Mouse (Mus musculus) Patski (cell line): ENCODE results near the gene Treml4. TPM values are rescaled to one million over a fixed set of nuclear protein-coding genes. Genes with fewer than 3 reads are reported as not detected.
"Not testable (repeated sequence)": the region's sequence is repeated elsewhere in the genome, so short reads cannot be mapped to it uniquely, and the experiment has no call there.

Experiments
- ATAC-seq: fragments of 100-300 bp; one replicate; pipeline ENCODE4 v1.8.0; 2021
- CTCF ChIA-PET: fragments of 350-600 bp; sonication (Branson Sonifier 250); formaldehyde crosslinking; loops from one replicate; lab custom pipeline; 2022; ENCODE audit warnings: inconsistent platforms; lab: Charles Lee
- POLR2A ChIA-PET: fragments of 350-600 bp; sonication (Branson Sonifier 250); formaldehyde crosslinking; loops from one replicate; lab custom pipeline; 2022; ENCODE audit warnings: antibody characterized with exemption, inconsistent platforms; lab: Charles Lee
- DNase-seq: peaks from one replicate; pipeline ENCODE4 v3.0.0-alpha.2; 2011; ENCODE audit warnings: low read depth, low spot score
- H3K27me3 ChIP-seq: fragments of 371-371 bp; one replicate; pipeline ENCODE4 v1.5.1; 2021
- CTCF ChIP-seq: fragments of 100-300 bp; IDR thresholded peaks from one replicate; pipeline ENCODE4 v1.5.1; 2021
- in situ Hi-C: fragments of 300-500 bp; cut with MboI; formaldehyde crosslinking; loops from 3 replicates; pipeline ENCODE4 v1.11.1; 2018; ENCODE audit warnings: low pct_unique_long_range_greater_than_20kb, mixed read lengths
- polyA plus RNA-seq: library from polyadenylated mRNA; unstranded; gene quantifications from one replicate; pipeline ENCODE4 v1.2.3, GENCODE M21; 2021

The Treml4 gene
- polyA plus RNA-seq, 1 experiment from 2014 or later: not detected

DNA sequence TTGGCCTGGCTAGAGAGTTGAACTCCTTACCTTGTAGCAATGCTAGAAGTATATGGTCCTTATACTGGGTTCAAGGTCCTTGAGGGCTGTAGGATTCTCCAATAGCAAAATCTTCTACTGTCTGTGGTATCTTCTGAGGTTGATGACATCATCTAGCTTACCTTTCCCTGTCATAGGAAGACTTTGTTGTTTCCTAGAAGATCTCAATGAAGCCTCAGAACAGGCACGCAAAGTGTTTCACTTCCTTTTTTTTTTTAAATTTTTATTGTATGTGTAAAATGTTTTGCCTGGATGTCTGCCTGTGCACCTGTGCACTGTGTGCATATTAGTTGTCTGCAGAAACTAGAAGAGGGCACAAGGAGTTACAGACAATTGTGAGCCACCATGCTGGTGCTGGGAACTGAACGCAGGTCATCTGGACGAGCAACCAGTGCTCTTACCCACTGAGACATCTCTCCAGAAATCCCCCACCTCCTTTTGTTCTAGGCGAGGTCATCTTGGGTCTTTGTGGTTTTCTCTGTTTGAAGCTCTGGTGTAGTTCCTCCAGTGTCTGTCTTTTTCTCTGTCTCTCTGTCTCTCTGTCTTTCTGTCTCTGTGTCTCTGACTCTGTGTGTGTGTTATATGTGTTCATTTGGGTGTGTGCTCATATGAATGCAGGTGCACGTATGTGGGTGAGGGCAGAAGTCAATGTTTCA lies 29.6 kb downstream of the Treml4 start:
- in situ Hi-C loops: loop anchor here (25.0 kb wide), 1 partner anchor 319 kb away; no protein-coding TSS in a partner anchor
- ChIA-PET CTCF (interaction anchor here (1.0 to 1.3 kb wide), 2 partner anchors 13 to 44 kb away, joined by 3 read pairs; no protein-coding TSS in a partner anchor), POLR2A (no interaction called here)
- ATAC-seq (no peak), DNase-seq (no peak)
- H3K27me3 ChIP-seq: peaks cover 4% of the 10 kb centered on the region
- TF ChIP-seq CTCF: no peak

DNA sequence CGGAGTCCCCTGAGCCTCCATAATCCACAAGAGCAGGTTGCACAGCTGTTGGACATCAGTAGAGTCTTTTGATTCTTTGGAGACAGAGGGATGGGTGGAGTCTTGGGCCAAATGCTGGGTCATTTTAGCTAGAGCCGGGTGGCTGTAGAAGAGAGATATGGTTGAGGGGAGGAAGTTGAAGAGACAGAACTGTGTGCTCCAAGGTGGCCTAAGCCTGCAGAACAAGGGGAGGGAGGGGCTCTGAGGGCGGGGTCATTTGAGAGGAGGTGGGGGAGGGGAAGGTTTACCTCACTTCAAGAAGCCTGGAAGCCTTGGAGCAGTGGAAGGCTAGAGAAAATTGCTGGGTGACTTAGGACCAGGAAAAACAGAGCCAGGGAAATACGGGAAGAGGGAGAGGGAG lies 35.1 kb downstream of the Treml4 start, which contains the start of gene Treml2:
Gene Treml2, plus strand, starts transcription at position 296 of the 400 bp plus-strand sequence.
- ChIA-PET POLR2A (no interaction called here), CTCF (interaction anchor here (1.1 kb wide), 1 partner anchor 10 kb away, joined by 3 read pairs; no protein-coding TSS in a partner anchor)
- ATAC-seq (no peak), DNase-seq (no peak)
- TF ChIP-seq CTCF: no peak
- in situ Hi-C loops: loop anchor here (25.0 kb wide), 1 partner anchor 313 kb away; no protein-coding TSS in a partner anchor
- peaks cover 5% of the 10 kb centered on the region for H3K27me3 ChIP-seq

DNA sequence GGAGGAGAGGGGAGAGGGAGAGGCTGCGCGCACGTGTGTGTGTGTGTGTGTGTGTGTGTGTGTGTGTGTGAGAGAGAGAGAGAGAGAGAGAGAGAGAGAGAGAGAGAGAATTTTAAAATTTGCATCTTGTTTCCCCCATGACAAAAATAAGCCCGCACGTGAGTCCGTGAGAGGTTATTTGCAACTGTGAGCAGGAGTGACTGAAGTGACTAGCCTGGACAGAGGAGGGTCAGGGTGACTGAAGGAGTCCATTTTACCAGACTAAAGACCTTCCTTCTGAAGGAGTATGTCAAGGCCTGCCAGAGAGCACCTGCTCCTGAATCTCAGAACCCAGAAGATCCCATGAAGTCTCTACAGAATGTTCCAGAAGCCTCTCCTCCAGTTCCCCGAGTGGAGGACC lies 35.7 kb downstream of the Treml4 start:
- peaks cover 5% of the 10 kb centered on the region for H3K27me3 ChIP-seq
- no peak for ATAC-seq
- DNase-seq: no peak
- TF ChIP-seq CTCF: no peak
- CTCF ChIA-PET: interaction anchor here (1.1 kb wide), 1 partner anchor 11 kb away, joined by 3 read pairs; no protein-coding TSS in a partner anchor
- POLR2A ChIA-PET: no interaction called here
- in situ Hi-C loops: loop anchor here (25.0 kb wide), 1 partner anchor 313 kb away; no protein-coding TSS in a partner anchor

DNA sequence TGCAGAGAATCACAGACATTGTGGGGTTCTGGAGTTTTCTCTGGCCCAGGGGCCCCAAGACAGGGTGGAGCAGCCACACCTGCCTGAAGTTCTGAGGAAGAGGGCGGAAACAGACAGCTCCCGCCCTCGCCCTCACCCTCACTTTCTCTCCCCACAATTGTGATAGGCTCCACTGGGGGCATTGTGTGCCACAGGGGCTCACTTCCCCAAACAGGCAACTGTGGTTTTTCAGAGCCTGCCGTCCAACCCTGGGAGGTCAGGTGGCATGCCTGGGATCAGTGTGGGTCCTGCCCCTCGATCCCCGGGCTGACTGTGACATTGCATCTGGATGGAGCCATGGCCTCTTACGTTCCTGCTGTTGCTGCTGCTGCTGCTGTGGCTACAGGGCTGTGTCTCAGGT lies 36.1 kb downstream of the Treml4 start:
- H3K27me3 ChIP-seq: peaks cover 5% of the 10 kb centered on the region
- ATAC-seq (no peak), DNase-seq (no peak)
- in situ Hi-C loops: no loop called here
- POLR2A ChIA-PET: no interaction called here
- TF ChIP-seq CTCF: no peak
- CTCF ChIA-PET: interaction anchor here (1.0 to 1.1 kb wide), 2 partner anchors 11 to 13 kb away, joined by 3 to 4 read pairs; no protein-coding TSS in a partner anchor

DNA sequence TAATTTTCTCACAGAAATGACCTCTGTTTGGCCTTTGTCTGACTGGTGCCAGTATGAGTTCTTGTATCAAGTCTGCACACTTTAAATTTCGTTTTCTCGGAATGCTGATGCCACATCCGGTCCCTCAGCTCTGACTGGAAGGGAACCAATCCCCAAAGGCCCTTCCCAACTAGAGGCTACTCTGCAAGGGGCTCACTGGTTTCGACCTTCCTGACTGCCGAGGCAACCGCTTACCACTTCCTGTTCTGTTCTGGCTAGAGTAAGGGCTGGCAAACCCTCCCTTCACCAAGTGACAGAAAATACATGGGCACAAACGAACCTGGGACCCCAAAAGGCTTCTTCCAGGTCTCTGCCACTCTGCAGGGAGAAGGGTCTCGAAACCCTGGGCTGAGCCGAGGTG lies 36.8 kb downstream of the Treml4 start:
- DNase-seq (no peak), ATAC-seq (no peak)
- ChIA-PET POLR2A (no interaction called here), CTCF (interaction anchor here (1.0 kb wide), 1 partner anchor 14 kb away, joined by 4 read pairs; no protein-coding TSS in a partner anchor)
- H3K27me3 ChIP-seq: peaks cover 5% of the 10 kb centered on the region
- no peak for TF ChIP-seq CTCF
- in situ Hi-C loops: no loop called here

DNA sequence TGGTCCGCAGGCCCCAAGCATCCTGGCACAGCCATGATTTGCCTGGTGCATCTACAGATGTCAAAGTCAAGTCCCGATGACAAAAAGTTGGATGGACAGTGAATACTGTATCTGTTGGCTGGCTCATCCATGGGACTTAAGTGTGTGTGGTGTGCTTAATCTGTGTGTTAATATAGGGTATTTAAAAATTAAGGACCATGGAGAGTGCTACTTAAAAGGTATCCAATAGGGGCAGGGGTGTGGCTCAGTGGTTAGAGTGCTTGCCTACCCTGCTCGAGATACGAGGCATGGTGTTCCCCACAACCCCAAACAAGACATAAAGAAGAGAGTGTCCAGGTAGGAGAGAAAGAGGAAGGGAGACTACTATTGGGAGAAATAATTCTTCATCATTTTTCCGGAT lies 37.7 kb downstream of the Treml4 start:
- ChIA-PET POLR2A (interaction anchor here (1.2 kb wide), 1 partner anchor 15 kb away, joined by 3 read pairs; no protein-coding TSS in a partner anchor), CTCF (no interaction called here)
- H3K27me3 ChIP-seq: peaks cover 10% of the 10 kb centered on the region
- in situ Hi-C loops: no loop called here
- no peak for ATAC-seq
- DNase-seq: no peak
- TF ChIP-seq CTCF: no peak

DNA sequence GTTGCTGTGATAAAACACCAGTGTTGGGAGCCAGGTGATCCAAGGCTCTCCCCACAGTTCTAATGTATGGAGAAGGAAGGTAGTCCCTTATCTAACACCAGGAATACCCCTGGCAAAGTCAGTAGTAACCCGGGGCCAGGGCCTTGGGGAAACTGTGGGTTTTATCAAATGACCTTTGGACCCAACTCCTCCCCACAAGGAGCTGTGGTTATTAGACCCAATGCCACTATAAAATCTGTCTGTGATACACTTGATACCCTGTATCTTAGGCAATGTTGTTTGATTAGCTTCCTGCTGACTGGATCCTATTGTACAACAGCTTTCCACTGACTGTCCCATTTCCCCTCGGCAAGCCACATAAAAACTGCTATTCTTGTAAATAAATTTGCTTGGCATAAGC lies 48.0 kb downstream of the Treml4 start:
- DNase-seq (no peak), ATAC-seq (no peak)
- no peak for TF ChIP-seq CTCF
- ChIA-PET CTCF (no interaction called here), POLR2A (no interaction called here)
- H3K27me3 ChIP-seq: peaks cover 17% of the 10 kb centered on the region
- in situ Hi-C loops: no loop called here

DNA sequence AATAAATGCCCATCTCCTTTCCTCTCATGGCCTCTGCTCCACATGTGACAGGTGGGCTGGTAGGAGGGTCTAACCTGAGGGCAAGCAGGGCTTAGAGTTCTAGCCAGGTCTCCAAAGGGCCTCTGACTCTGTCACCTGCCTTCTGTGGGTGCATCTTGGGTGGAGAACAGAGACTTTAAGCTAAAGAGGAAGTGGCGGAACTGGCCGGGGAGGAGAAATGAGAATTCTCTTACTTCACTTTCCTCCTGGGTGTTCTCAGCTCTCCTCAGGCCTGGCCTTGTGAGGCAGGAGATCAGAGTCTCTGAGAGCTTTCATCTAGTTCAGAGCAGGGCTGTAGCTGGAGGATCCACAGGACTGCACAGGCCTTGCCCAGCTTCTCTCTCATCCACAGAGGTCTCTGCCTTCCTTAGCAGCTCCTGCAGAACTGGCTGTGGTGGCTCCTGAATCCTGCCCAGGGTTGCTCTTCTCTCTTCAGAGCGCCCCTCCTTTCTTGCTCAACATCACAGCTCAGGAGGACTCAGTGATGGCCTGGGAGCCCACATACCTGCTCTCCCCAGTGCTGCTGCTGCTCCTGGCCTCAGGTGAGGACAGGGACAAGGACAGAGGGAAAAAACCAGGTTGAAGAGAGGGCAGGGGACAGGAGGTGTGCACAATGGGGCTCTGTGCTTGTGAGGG lies 51.9 kb downstream of the Treml4 start, which contains the start of gene B430306N03Rik:
Gene B430306N03Rik, plus strand, starts transcription at position 237 of the 675 bp plus-strand sequence.
- ATAC-seq, CTCF ChIA-PET, POLR2A ChIA-PET, in situ Hi-C loops, DNase-seq, H3K27me3 ChIP-seq: not testable (repeated sequence)

DNA sequence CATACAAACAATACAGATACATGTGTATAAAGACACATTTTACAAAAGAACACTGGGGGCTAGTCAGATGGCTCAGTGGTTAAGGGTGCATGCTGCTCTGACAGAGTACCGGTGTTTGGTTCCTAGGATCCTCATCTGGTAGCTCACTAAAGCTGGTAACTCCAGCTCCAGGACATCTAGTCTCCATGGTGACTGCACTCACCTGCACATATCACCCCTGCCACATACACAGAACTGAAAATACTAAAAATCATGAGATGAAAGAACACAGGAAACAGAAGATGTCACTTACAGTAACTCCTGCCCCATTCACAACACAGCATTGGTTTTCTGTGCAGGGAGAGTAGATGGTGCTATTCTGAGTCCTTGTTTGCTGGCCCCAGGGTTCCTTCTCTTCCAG lies 54.6 kb downstream of the Treml4 start:
- ChIA-PET CTCF (no interaction called here), POLR2A (no interaction called here)
- no peak for DNase-seq
- TF ChIP-seq CTCF: no peak
- in situ Hi-C loops: no loop called here
- ATAC-seq: no peak
- H3K27me3 ChIP-seq: peaks cover 6% of the 10 kb centered on the region

DNA sequence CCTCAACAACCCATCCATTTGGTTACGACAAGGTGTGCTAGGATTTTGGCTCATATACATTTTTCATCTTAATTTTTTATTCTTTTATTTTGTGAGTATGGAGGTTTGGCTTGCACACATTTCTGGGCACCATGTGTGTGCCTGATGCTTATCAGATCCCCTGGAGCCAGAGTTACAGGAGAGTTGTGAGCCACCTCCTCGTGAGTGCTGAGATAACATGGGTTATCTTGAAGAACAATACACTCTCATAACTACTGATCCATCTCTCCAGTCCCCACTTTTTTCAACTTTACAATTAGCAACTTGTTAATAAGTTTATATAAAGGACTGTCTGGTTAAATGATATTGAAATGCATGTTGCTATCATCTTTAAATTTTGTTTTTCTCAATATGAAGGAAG lies 57.2 kb downstream of the Treml4 start:
- ATAC-seq: no peak
- CTCF ChIA-PET: no interaction called here

DNA sequence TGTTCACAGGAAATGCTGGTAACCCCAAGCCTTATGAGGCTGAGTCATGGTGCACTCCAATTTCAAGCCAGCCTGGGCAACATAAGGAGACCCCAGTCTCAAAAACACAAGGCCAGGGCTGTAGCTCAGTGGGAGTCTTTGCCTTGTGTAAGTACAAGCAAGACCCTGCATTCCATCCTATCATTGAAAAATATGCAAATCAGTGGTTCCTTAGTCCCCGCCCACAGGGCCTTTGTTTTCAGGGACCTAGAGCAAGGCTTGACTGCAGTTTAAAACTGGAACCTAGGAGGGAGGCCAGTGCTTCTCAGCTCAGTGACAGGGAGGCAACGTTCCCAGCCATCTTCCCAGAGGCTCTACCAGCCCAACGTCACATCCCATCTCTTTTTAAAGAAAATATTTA lies 59.1 kb downstream of the Treml4 start:
- peaks cover 6% of the 10 kb centered on the region for H3K27me3 ChIP-seq
- in situ Hi-C loops: no loop called here

More for the DNA sequence above, 57.2 kb downstream of the Treml4 start:
- peaks cover 6% of the 10 kb centered on the region for H3K27me3 ChIP-seq
- no peak for TF ChIP-seq CTCF
- in situ Hi-C loops: no loop called here
- POLR2A ChIA-PET: no interaction called here
- DNase-seq: no peak

More for the DNA sequence above, 59.1 kb downstream of the Treml4 start:
- ChIA-PET CTCF (no interaction called here), POLR2A (no interaction called here)
- DNase-seq (no peak), ATAC-seq (no peak)
- no peak for TF ChIP-seq CTCF
